Mouse (Mus musculus): ENCODE results near the gene Spo11. TPM values are rescaled to one million over a fixed set of nuclear protein-coding genes. Genes with fewer than 3 reads are reported as not detected.

The Spo11 gene
- total RNA-seq (2014; rRNA removed; ENCODE audit: low replicate concordance) = 19.1 TPM in 1 of 2 replicates, not detected in the other
- polyA plus RNA-seq (2015; fragmentation: Nextera tagmentation; extraction: Ambion mirVana) = 0.18 TPM in 1 of 2 replicates, not detected in the other

DNA sequence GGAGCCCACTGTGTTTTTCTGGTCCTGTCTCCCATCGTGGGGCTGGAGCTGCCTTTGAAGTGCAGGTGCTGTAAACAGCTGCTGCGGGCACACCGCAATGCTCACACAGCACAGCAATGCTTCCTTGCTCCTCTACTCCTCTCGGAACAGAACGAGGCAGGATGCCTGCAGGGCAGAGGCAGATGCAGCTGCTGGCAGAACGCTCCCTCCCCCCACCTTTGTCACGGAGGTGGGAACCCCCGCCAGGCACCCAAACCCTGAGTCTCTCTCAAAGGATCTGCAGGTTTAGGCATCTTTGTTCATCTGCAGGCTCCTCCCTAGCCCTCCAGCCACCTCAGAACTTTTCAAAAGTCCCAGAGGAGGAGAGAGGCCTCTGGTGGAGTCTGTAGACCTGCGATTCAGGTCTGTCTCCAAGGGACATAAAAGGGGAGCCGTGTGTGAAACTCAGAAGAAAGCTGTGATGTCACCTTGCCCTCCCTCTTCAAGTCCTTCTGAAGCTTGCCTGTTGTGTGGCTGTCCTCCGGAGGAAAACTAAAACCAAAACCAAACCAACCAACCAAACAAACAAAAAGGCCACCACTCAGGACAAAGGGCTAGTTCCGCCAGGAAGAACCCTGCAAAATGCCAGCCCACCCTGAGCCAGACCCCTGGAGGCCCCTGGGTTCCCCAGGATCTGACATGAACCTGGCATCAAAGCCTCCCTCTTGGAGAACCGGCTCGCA lies at the start of gene Spo11:
Gene Spo11, plus strand, starts transcription at position 292 of the 722 bp plus-strand sequence.
- no peaks in the 10 kb centered on the region for H3K27me3 ChIP-seq (ENCODE audit: control insufficient read depth, insufficient read depth, low read length)
- H3K9ac ChIP-seq (replicated peaks; ENCODE audit: low read depth, low read length) = no peak within 1 kb of the TSS; the same call in 1 of the 2 replicates
- no peak for DNase-seq (ENCODE audit: low spot score)
- ATAC-seq (ENCODE audit: insufficient read depth, low read depth) = no peak
- TF ChIP-seq CTCF (IDR thresholded peaks at IDR 0.05; ENCODE audit: low read depth) = no peak
- no peaks in the 10 kb centered on the region for H3K36me3 ChIP-seq (replicated peaks; ENCODE audit: control insufficient read depth, insufficient read depth, low read length)
- WGBS = 32% methylated on average over 14 of the region's 14 CpGs
- peak within 1 kb of the TSS; percentile 15; the same call in 1 of the 2 replicates for H3K4me3 ChIP-seq (ENCODE audit: low read depth, low read length)
- H3K4me2 ChIP-seq (ENCODE audit: low read depth, low read length) = peak within 1 kb of the TSS; percentile 17; the same call in 1 of the 2 replicates
- H3K4me1 ChIP-seq (ENCODE audit: control insufficient read depth, insufficient read depth) = no peaks in the 10 kb centered on the region
- peak within 1 kb of the TSS; percentile 43; the same call in 1 of the 2 replicates for H3K27ac ChIP-seq (ENCODE audit: low read depth)
- H3K9me3 ChIP-seq (replicated peaks; ENCODE audit: control insufficient read depth, low read length) = no peaks in the 10 kb centered on the region

DNA sequence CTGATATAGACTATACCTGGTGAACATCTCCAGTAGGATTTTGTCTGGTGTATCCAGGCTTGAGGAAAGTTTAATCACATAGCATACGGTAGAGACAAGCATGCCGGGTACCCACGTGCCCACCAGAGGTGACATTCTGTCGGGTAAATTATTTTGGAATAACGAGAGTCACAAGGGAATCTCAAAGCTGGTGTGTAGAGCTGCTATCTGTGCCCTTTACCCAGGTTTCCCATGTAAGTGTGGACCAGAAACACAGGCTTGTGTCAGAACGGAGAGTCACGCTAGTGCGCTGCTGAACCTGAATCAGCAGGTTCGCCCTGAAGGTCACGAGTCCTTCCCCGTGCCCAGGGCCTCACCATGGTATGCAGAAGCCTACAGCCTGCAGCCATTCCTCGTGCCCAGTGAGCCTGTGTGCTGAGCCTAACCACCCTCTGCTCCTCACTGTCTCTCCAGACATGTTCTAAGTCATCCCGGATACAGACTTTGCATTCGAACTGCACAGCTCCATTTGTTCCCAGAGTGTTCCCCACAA lies 47.5 kb upstream of the Spo11 start:
- no peaks in the 10 kb centered on the region for H3K36me3 ChIP-seq (replicated peaks; ENCODE audit: control insufficient read depth, insufficient read depth, low read length)
- 0 out of 2 replicates have a peak, but pooled peaks cover 5% of the 10 kb centered on the region for H3K27me3 ChIP-seq (ENCODE audit: control insufficient read depth, insufficient read depth, low read length)
- no peak overlapping the region for H3K9ac ChIP-seq (replicated peaks; ENCODE audit: low read depth, low read length)
- ATAC-seq (ENCODE audit: insufficient read depth, low read depth) (peak; percentile 72), DNase-seq (ENCODE audit: low spot score) (peak; percentile 51)
- no peaks in the 10 kb centered on the region for H3K9me3 ChIP-seq (replicated peaks; ENCODE audit: control insufficient read depth, low read length)
- H3K27ac ChIP-seq (ENCODE audit: low read depth) = peak overlapping the region; percentile 79
- H3K4me3 ChIP-seq (ENCODE audit: low read depth, low read length) = no peak overlapping the region
- 0 out of 2 replicates have a peak, but pooled peaks have one; percentile 51 for TF ChIP-seq EP300 (IDR thresholded peaks at IDR 0.05; ENCODE audit: low read depth)
- TF ChIP-seq CTCF (IDR thresholded peaks at IDR 0.05; ENCODE audit: low read depth) = no peak
- no peak overlapping the region for H3K4me2 ChIP-seq (ENCODE audit: low read depth, low read length)
- peaks cover 11% of the 10 kb centered on the region for H3K4me1 ChIP-seq (ENCODE audit: control insufficient read depth, insufficient read depth)
- WGBS = 48% methylated on average over 14 of the region's 14 CpGs

DNA sequence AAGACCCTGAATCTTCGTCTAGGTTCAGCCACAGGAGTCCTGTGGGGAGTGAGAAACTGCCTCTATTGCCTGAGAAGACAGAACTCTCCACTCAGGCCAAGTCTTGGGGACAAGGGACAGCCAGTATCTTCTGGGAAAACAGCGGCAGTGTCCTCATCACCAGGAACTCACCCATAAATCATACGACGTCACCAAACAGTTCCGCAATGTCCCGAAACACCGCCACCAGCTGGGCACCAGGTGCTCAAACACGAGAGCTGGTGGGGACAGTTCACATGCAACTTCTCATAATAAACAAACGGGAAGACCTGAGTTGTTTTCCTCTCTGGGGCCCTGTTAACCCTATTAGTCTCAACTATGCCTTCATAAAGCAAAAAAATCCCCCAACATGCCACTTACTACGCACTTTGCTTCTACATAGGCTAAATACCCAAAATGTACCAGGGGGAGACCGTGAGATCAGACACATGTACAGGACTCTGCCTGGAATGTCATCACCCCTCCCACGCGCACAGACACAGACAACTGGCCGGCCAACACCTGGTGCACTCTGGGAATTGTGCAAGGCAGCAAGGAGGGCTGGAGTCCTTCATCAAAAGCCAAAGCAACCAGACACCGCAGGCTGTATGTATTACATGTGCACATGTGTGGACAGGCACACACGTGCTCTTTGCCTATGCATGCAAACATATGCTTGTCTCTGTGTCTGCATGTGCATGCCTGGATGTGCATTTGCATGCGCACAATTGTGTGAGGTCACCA lies 46.2 kb upstream of the Spo11 start:
- peak overlapping the region; percentile 79 for H3K27ac ChIP-seq (ENCODE audit: low read depth)
- no peak for ATAC-seq (ENCODE audit: insufficient read depth, low read depth)
- no peak for DNase-seq (ENCODE audit: low spot score)
- no peaks in the 10 kb centered on the region for H3K9me3 ChIP-seq (replicated peaks; ENCODE audit: control insufficient read depth, low read length)
- WGBS = 70% methylated on average over 17 of the region's 17 CpGs
- peaks cover 13% of the 10 kb centered on the region; the same call in 1 of the 2 replicates for H3K27me3 ChIP-seq (ENCODE audit: control insufficient read depth, insufficient read depth, low read length)
- TF ChIP-seq EP300 (IDR thresholded peaks at IDR 0.05; ENCODE audit: low read depth) (no peak), CTCF (IDR thresholded peaks at IDR 0.05; ENCODE audit: low read depth) (no peak)
- no peak overlapping the region for H3K4me3 ChIP-seq (ENCODE audit: low read depth, low read length)
- peaks cover 18% of the 10 kb centered on the region for H3K4me1 ChIP-seq (ENCODE audit: control insufficient read depth, insufficient read depth)
- no peaks in the 10 kb centered on the region for H3K36me3 ChIP-seq (replicated peaks; ENCODE audit: control insufficient read depth, insufficient read depth, low read length)
- H3K9ac ChIP-seq (replicated peaks; ENCODE audit: low read depth, low read length) = no peak overlapping the region
- no peak overlapping the region for H3K4me2 ChIP-seq (ENCODE audit: low read depth, low read length)

DNA sequence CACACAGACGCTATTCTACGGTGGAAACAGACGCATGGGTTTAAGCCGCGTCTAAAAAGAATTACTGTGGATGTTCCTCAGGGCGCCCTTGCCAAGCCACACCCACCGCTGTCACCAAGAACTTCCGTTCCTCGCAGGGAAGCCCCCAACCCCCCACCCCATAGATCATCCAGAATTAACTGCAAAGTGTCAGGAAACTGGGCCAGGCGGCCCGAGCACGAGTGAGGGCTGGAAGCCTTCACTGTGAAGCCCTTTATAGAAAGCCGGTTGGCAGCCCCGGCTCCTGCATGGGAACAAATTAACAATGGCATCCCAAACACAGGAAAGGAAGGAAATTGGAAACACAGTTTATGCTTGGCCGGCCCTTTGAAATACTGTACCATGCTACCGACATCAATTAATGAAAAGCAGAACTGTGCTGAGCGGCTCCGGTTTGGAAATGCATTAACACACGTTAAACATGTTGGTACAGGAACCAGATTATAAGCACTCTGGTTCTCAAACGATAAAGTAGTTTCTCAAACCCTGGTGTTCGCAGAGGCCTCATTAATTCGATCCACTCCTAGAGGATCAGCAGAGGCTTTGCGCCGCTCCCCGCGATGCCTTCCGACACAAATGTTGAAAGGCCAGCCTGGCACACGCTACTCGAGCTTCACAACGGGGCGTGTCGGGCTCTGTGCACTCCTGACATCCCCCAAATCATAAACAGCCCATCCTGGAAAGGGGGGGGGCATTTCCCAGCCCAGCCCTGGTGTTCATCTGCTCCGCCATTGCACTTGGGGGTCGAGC lies 43.7 kb upstream of the Spo11 start:
- peak; percentile 37; the same call in 1 of the 2 replicates for ATAC-seq (ENCODE audit: insufficient read depth, low read depth)
- H3K9ac ChIP-seq (replicated peaks; ENCODE audit: low read depth, low read length) = peak overlapping the region; percentile 39; the same call in 1 of the 2 replicates
- H3K4me3 ChIP-seq (ENCODE audit: low read depth, low read length) = peak overlapping the region; percentile 20
- H3K4me1 ChIP-seq (ENCODE audit: control insufficient read depth, insufficient read depth) = peaks cover 30% of the 10 kb centered on the region
- H3K4me2 ChIP-seq (ENCODE audit: low read depth, low read length) = peak overlapping the region; percentile 31
- DNase-seq (ENCODE audit: low spot score) = no peak
- H3K36me3 ChIP-seq (replicated peaks; ENCODE audit: control insufficient read depth, insufficient read depth, low read length) = no peaks in the 10 kb centered on the region
- H3K9me3 ChIP-seq (replicated peaks; ENCODE audit: control insufficient read depth, low read length) = no peaks in the 10 kb centered on the region
- H3K27ac ChIP-seq (ENCODE audit: low read depth) = peak overlapping the region; percentile 84
- 4% methylated on average over 34 of the region's 34 CpGs for WGBS
- TF ChIP-seq EP300 (IDR thresholded peaks at IDR 0.05; ENCODE audit: low read depth) (no peak), CTCF (IDR thresholded peaks at IDR 0.05; ENCODE audit: low read depth) (no peak)
- peaks cover 30% of the 10 kb centered on the region for H3K27me3 ChIP-seq (ENCODE audit: control insufficient read depth, insufficient read depth, low read length)

DNA sequence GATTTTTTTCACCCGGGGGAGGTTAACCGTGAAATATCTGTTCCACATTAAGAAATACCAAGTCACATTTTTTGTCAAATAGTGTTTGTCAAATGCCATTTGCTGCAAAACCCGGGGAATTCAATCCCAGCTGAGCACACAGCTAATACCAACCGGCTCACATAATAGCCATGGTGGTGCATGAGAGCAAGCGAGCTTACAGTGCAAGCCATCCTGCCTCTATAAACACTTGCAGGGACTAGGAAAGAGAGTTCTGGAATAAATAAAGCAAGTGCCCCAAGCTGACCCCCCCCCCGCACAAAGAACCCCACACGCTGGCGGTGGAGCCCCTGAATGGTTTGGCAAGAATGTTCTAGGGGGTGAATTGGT lies 43.1 kb upstream of the Spo11 start:
- no peak for TF ChIP-seq EP300 (IDR thresholded peaks at IDR 0.05; ENCODE audit: low read depth)
- no peak for TF ChIP-seq CTCF (IDR thresholded peaks at IDR 0.05; ENCODE audit: low read depth)
- no peaks in the 10 kb centered on the region for H3K36me3 ChIP-seq (replicated peaks; ENCODE audit: control insufficient read depth, insufficient read depth, low read length)
- peaks cover 32% of the 10 kb centered on the region for H3K4me1 ChIP-seq (ENCODE audit: control insufficient read depth, insufficient read depth)
- H3K4me2 ChIP-seq (ENCODE audit: low read depth, low read length) = peak overlapping the region; percentile 31
- peaks cover 36% of the 10 kb centered on the region for H3K27me3 ChIP-seq (ENCODE audit: control insufficient read depth, insufficient read depth, low read length)
- H3K27ac ChIP-seq (ENCODE audit: low read depth) = peak overlapping the region; percentile 84
- H3K4me3 ChIP-seq (ENCODE audit: low read depth, low read length) = peak overlapping the region; percentile 20
- ATAC-seq (ENCODE audit: insufficient read depth, low read depth) (no peak), DNase-seq (ENCODE audit: low spot score) (no peak)
- no peaks in the 10 kb centered on the region for H3K9me3 ChIP-seq (replicated peaks; ENCODE audit: control insufficient read depth, low read length)
- H3K9ac ChIP-seq (replicated peaks; ENCODE audit: low read depth, low read length) = peak overlapping the region; percentile 39; the same call in 1 of the 2 replicates
- 10% methylated on average over 8 of the region's 8 CpGs for WGBS
